Mouse (Mus musculus) myocyte (in vitro differentiated cells): Measurements from ENCODE around the gene Eras.

ENCODE experiments used
- E2F4 ChIP-seq: IDR thresholded peaks from one replicate; pipeline ENCODE4 v1.6.1; 2011; ENCODE audit warnings: mild to moderate bottlenecking, control low read depth, moderate library complexity; ENCODE audit not compliant: insufficient read depth
- MAX ChIP-seq: IDR thresholded peaks from one replicate; pipeline ENCODE4 v1.6.1; 2011; ENCODE audit warnings: low read depth, mild to moderate bottlenecking, control low read depth
- MYOG ChIP-seq, 3 experiments: IDR thresholded peaks; one replicate each; pipeline ENCODE4 v1.6.1; 2011; ENCODE audit warnings: control low read depth in 2 of 3, low read depth in 2 of 3, mild to moderate bottlenecking in 2 of 3; ENCODE audit not compliant: insufficient read length in 2 of 3, control insufficient read depth in 1 of 3, insufficient read depth in 1 of 3
- POLR2A ChIP-seq: IDR thresholded peaks from one replicate; pipeline ENCODE4 v1.6.1; 2011; ENCODE audit warnings: low read depth, mild to moderate bottlenecking, control low read depth, moderate library complexity; ENCODE audit not compliant: insufficient read length
- SRF ChIP-seq: IDR thresholded peaks from one replicate; pipeline ENCODE4 v1.6.1; 2011; ENCODE audit warnings: low read depth; ENCODE audit not compliant: control insufficient read depth, insufficient read length
- TCF12 ChIP-seq: IDR thresholded peaks from one replicate; pipeline ENCODE4 v1.6.1; 2011; ENCODE audit warnings: mild to moderate bottlenecking, control low read depth; ENCODE audit not compliant: poor library complexity, insufficient read depth, severe bottlenecking
- TCF3 ChIP-seq: IDR thresholded peaks from one replicate; pipeline ENCODE4 v1.6.1; 2011; ENCODE audit warnings: low read depth, control low read depth; ENCODE audit not compliant: insufficient read length

GRCm38 (mm10) chrX:7950091-7950490 lies 21.7 kb upstream of the Eras start:
- TF ChIP-seq POLR2A (no peak), SRF (no peak), MAX (no peak), MYOG (IDR thresholded peaks at IDR 0.05; ENCODE audit: control insufficient read depth in 1 of 3, insufficient read depth in 1 of 3, insufficient read length in 2 of 3, low read depth in 2 of 3) (no peak), TCF12 (no peak), TCF3 (no peak), E2F4 (no peak)
